Mouse (Mus musculus) hindlimb bud, embryonic 11.5 days (tissue): ENCODE measurements at regions not wholly inside any gene's neighbourhood (a gene's known extent, or its start where the extent isn't known, plus 50 kb on each side); places are given as distances from the start of the nearest gene placed in this dataset.
"Not testable (repeated sequence)": the region's sequence is repeated elsewhere in the genome, so short reads cannot be mapped to it uniquely, and the experiment has no call there.

Experiments
- DNase-seq: peaks from one replicate; pipeline ENCODE4 v3.0.0-alpha.2; 2012; ENCODE audit warnings: low read depth, low spot score; ENCODE audit errors: extremely low spot score

DNA sequence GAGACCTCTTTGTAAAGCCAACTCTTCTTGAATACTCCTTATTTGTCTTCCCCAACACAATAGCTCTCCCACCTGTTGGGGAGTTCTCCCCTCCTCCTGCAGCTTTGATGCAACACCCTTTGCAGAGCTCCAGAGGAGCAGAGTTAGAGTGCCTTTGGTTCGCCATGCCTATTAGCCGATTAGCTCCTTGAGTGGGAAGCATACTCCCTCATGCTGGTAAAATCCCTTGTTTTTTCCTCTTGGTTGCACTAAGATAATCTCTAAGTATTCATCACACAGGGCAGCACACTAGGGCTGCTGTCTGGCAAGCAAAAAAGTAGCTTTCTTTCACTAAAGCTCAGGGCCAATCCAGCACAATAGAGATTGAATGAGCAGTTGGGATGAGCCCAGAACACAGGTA is 350.4 kb downstream of the Fut8 start:
- DNase-seq: no peak

DNA sequence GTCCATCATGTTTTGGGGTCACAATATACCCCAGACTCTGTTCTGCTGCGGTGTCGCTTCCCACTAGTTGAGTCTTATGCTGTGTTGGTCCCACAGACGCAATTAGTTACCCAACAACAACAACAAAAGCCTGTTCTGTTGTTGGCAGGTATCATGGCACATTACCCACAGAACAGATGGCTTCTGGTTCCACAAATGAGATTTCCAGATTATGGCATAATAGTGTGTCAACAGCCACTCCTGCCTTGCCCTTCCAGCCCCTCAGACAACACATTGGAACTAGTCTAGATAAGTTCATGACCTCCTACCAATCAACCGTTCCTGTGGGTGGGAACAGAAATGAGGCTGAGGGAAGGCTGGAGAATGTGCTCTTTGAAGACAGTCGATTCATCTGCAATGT is 351.5 kb downstream of the Fut8 start:
- no peak for DNase-seq

DNA sequence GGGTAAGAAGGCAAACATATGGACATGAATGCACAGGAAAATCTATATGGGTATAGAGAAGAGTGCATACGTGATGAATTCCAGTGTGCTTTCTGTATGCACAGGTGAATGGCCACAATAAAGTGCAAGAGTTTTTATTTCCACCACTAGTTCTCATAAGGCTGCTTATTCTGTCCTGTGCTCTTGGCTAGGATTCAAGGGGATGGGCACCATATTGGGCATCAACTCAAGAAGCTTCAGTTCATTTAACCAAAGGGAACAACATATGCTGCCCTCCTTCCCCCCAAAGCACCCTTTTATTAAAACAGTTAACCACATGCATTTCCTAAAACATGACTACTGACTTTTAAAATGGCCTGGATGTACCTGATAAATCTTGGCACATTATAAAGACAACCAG is 356.2 kb downstream of the Fut8 start:
- DNase-seq: no peak

GRCm38 (mm10) chr12:77594657-77595056 is 356.7 kb downstream of the Fut8 start:
- DNase-seq: no peak

GRCm38 (mm10) chr12:77595821-77596220 is 357.9 kb downstream of the Fut8 start:
- DNase-seq: no peak

DNA sequence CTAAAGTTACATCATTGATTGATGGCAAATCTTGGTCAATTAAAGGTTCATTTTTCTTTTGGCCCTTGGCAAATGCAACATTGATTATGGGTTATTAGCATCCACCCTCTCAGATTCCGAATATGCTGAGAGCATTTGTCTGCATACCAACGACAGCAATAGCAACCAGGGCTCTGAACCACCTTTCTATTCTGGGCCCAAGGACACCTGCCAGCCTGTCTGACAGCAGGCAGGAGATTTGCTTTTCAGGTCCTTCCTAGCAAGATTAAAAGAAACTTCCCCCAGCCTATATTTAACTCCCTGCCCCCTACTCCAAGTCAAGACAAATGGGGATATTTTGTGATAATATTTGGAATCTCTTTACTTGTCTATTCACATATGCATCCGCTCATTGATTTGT is 358.8 kb downstream of the Fut8 start:
- DNase-seq: no peak

- DNase-seq: peak; percentile 75
These were observed 359.9 kb downstream of the Fut8 start for GRCm38 (mm10) chr12:77597627-77598333.

GRCm38 (mm10) chr12:77598334-77598715 is 360.4 kb downstream of the Fut8 start:
- no peak for DNase-seq

GRCm38 (mm10) chr12:77599391-77599790 is 361.5 kb downstream of the Fut8 start:
- DNase-seq: no peak

DNA sequence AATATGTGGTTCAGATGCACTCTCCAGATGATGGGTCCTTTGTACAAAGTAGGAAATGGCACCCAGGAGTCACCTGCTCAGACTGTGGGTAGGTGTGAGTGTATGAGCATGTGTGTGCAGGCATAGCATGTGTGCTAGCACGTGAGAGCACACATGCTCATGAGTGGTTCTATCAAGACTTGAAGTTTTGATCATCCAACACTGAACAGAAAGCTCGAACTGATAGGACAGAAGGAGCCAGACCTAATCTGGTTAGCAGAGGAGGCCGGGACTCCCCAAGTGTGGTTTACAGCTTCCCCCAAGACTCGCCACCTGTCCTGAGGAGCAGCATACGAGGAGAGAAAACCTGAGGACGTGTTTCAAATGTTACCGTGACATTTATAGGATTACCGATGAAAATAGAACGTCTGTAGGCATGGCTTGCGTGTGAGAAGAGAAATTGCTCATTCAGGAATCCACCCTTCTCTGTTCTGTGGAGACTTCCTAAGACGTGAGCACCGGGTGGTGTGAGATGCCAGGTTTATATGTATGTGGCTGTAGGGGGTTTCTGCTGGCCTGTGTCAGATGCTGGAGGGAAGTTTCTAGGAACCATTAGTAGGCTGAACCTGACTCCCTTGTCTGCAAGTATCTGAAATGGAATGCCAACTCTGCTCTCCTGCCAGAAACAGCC is 366.0 kb downstream of the Fut8 start:
- DNase-seq: no peak

GRCm38 (mm10) chr12:77617552-77617951 is 379.6 kb downstream of the Fut8 start:
- no peak for DNase-seq

DNA sequence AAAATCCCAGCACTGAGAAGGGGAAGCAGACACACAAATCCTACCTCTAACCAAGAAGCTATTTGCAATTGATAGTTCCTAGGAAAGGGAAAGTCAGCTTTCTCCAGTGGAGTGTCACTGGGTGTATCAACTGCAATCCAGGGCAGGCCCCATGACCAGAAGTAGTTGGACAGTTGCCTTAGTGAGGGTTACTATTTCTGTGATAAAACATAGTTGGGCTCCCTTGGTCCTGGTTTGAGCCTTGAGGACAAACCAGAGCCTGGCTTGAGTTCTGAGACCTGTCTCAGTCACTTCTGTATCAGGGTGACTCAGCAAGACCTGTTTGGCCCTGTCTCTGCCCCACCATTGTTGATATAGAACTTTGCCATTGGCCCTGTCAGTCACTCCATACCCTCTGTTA is 384.3 kb downstream of the Fut8 start:
- no peak for DNase-seq

DNA sequence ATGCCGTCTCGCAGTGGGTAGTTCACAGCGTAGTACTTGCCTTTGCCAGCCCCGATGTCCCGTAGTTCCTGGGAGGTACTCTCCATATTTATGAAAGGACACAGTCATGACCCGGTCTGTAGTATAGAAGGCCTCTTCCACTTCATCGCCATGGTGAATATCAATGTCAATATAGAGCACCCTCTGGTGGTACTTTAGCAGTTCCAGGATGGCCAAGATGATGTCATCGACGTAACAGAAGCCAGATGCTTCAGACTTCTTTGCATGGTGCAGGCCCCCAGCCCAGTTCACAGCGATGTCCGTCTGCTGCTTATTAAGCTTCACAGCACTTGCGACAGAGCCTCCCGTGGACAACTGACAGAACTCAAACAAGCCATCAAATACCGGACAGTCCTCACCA is 386.4 kb downstream of the Fut8 start:
- not testable (repeated sequence) for DNase-seq

GRCm38 (mm10) chr12:77628358-77628850 is 390.5 kb downstream of the Fut8 start:
- no peak for DNase-seq

GRCm38 (mm10) chr12:77633981-77634650 is 396.2 kb downstream of the Fut8 start:
- no peak for DNase-seq

GRCm38 (mm10) chr12:77638266-77638665 is 400.3 kb downstream of the Fut8 start:
- DNase-seq: no peak

DNA sequence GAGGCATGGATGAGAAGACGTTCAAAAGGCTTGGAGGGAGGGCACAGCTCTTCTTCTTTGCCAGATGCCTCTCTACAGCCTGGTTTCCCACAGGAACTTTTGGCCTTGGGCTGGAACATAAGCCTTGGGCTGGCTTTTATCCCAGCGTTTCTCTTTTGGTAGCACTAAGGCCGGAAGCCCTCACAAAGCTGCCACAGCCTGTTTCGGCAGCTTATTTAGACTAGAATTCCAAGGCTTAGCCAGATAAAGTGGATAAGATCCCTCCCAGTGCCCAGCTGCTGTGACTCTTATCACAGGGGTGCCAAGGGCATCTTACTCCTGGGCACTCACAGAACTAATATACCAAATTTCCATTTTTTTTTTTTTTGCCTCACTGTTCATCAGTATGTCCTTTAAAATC is 404.4 kb downstream of the Fut8 start:
- DNase-seq: no peak

GRCm38 (mm10) chr12:77647841-77648240 is 409.9 kb downstream of the Fut8 start:
- DNase-seq: no peak

DNA sequence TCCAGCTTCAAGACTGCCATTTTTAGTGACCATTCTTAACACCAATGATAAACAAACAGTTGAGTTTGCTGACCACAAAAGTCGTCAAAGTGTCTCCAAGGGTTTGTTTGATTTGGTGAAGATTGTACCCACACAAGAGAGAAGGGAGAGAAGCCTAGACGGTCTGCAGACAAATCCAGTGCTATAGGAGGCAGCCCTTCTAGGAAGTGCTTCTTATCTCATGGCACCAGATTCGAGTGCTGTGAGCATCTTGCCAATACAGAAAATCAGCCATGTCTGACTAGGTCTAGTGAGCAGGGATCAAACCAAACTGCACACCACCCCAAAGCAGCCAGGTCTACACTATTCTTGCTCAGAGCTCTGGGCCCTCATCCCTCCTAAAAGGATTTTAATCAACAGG is 416.4 kb downstream of the Fut8 start:
- no peak for DNase-seq

DNA sequence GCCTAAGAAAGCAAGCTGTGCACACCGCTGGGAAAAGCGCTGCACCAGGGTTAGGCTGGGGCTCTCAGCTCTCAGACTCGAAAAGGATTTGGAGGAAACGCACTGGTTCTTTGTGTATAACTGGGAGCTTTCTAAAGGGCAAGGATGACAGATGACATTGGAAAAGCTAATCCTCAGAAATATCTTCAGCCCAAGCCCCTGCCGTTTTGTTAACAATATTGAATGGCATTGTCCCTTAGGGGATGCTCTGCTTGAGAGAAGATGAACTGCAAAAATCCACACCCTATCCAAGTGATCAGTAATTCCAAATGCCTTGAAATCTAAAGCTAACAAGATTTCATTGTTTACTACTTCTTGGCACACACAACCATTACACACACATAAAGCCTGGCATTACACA is 419.1 kb downstream of the Fut8 start:
- DNase-seq: no peak

DNA sequence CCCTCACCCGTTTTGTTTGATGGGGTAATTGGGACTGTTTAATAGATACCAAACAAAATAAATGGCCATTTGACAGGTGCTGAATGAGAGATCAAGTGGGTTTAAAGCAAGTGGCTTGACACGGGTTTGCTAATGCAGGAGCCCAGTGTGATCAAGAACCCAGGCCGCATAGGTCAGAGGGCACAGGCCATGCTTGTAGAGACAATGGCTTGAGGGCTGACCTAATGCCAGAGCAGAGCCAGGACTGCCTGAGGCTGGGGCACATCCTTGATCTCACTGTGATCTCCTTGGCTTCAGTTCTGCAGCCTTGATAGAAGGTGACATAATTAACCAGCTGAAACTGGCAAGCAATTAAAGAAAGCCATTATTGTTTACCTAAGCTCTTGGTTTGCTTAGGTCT is 420.0 kb downstream of the Fut8 start:
- no peak for DNase-seq

DNA sequence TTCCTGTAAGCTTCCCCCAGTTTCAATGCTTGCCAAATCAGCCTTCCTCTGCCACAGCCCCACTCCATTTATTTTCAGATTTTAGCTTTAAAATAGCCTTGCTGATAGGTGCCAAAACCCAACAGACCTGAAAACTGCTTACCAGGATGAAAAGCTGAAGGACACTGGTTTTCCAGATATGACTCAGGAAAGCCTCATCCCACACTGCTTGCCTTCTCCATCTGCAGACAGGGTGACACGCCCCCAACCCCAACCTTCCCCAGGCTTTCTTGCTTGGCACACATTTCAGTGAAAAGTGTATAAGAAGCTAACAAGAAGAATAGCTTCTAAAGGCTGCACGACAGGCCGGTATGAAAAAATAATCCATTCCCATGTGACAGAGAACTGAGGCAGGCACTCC is 425.3 kb downstream of the Fut8 start:
- DNase-seq: no peak
